Mouse (Mus musculus): ENCODE data around the gene Tnfrsf12a. TPM values are rescaled to one million over a fixed set of nuclear protein-coding genes. Genes with fewer than 3 reads are reported as not detected.

Tnfrsf12a gene
- polyA plus RNA-seq, 1 experiment, result 4.2 TPM

DNA sequence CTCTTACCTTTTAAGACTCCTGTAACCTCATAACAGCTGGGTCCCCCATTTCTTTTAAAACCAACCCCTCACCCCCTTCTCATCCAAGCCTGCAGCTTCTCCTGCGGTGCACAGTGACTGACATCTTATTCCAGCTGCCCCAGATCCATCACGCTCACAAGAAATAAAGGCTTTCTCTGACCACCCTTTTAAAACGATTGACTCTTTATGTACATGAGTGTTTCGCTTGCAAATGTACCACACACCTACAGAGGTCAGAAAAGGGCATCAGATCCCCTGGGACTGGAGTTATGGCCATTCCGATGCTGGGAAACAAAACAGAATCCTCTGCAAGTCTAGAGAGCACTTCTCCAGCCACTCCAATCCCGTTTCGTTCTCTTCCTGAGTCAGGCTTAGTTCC, 49.5 kb downstream of the Tnfrsf12a start:
- no peak for TF ChIP-seq CTCF (IDR thresholded peaks at IDR 0.05; ENCODE audit: extremely low read depth, insufficient read depth, low read length)
- TF ChIP-seq POLR2A (IDR thresholded peaks at IDR 0.05; ENCODE audit: extremely low read depth, insufficient read depth, low read length), result no peak
- Histone ChIP-seq H3K4me3 (ENCODE audit: insufficient read depth, low read length) (no peak overlapping the region), H3K27ac (ENCODE audit: insufficient read depth, low read length) (no peak overlapping the region), H3K4me1 (ENCODE audit: control insufficient read depth, insufficient read depth, low read length) (no peaks in the 10 kb centered on the region)

Other genes starting within 250 kb of the Tnfrsf12a start
- not detected in 2 replicates for gene Vmn2r117, start 197.8 kb downstream of the Tnfrsf12a start, polyA plus RNA-seq (2012; rRNA removed)
- gene Zfp213, start 113.2 kb downstream of the Tnfrsf12a start, polyA plus RNA-seq (2012; rRNA removed), result 7.9 and 8.7 TPM in 2 replicates
- 27.2 and 28.5 TPM in 2 replicates for gene Zfp13, start 78.0 kb downstream of the Tnfrsf12a start, polyA plus RNA-seq (2012; rRNA removed)
- gene Zscan10, start 76.6 kb downstream of the Tnfrsf12a start, polyA plus RNA-seq (2012; rRNA removed), result 0.13 TPM in 1 of 2 replicates, not detected in the other
- 0.23 and 0.28 TPM in 2 replicates for gene Mmp25, start 32.2 kb downstream of the Tnfrsf12a start, polyA plus RNA-seq (2012; rRNA removed)
- 0.10 TPM in 1 of 2 replicates, not detected in the other for gene Bicdl2, start 17.0 kb downstream of the Tnfrsf12a start, polyA plus RNA-seq (2012; rRNA removed)
- 137 and 139 TPM in 2 replicates for gene Hcfc1r1, start 3.9 kb downstream of the Tnfrsf12a start, polyA plus RNA-seq (2012; rRNA removed)
- 8.5 and 8.8 TPM in 2 replicates for gene Thoc6, start 3.6 kb downstream of the Tnfrsf12a start, polyA plus RNA-seq (2012; rRNA removed)
- 0.09 TPM in 1 of 2 replicates, not detected in the other for gene Cldn6, start 1.8 kb upstream of the Tnfrsf12a start, polyA plus RNA-seq (2012; rRNA removed)
- gene Cldn9, start 6.6 kb upstream of the Tnfrsf12a start, polyA plus RNA-seq (2012; rRNA removed), result 0.13 and 0.21 TPM in 2 replicates
- gene 1520401A03Rik, start 45.3 kb upstream of the Tnfrsf12a start, polyA plus RNA-seq (2012; rRNA removed), result 0.21 TPM in 2 replicates
- gene Pkmyt1, start 48.9 kb upstream of the Tnfrsf12a start, polyA plus RNA-seq (2012; rRNA removed), result 10.3 and 10.6 TPM in 2 replicates
- gene Paqr4, start 63.4 kb upstream of the Tnfrsf12a start, polyA plus RNA-seq (2012; rRNA removed), result 61.8 and 65.7 TPM in 2 replicates
- 0.85 and 0.96 TPM in 2 replicates for gene Kremen2, start 68.4 kb upstream of the Tnfrsf12a start, polyA plus RNA-seq (2012; rRNA removed)
- 257 and 259 TPM in 2 replicates for gene Flywch1, start 94.1 kb upstream of the Tnfrsf12a start, polyA plus RNA-seq (2012; rRNA removed)
- gene Flywch2, start 108.6 kb upstream of the Tnfrsf12a start, polyA plus RNA-seq (2012; rRNA removed), result 27.2 and 28.8 TPM in 2 replicates
- gene Srrm2, start 113.1 kb upstream of the Tnfrsf12a start, polyA plus RNA-seq (2012; rRNA removed), result 640 and 696 TPM in 2 replicates
- 547 and 628 TPM in 2 replicates for gene Elob, start 151.7 kb upstream of the Tnfrsf12a start, polyA plus RNA-seq (2012; rRNA removed)
- gene Prss33, start 158.6 kb upstream of the Tnfrsf12a start, polyA plus RNA-seq (2012; rRNA removed), result not detected in 2 replicates
- gene Prss32, start 166.4 kb upstream of the Tnfrsf12a start, polyA plus RNA-seq (2012; rRNA removed), result not detected in 2 replicates
- gene Prss41, start 166.7 kb upstream of the Tnfrsf12a start, polyA plus RNA-seq (2012; rRNA removed), result 0.23 and 0.29 TPM in 2 replicates
- not detected in 2 replicates for gene Prss21, start 190.6 kb upstream of the Tnfrsf12a start, polyA plus RNA-seq (2012; rRNA removed)
- gene Dcpp1, start 203.4 kb upstream of the Tnfrsf12a start, polyA plus RNA-seq (2012; rRNA removed), result not detected in 2 replicates
- gene Dcpp2, start 203.4 kb upstream of the Tnfrsf12a start, polyA plus RNA-seq (2012; rRNA removed), result not detected in 2 replicates
- gene Dcpp3, start 240.0 kb upstream of the Tnfrsf12a start, polyA plus RNA-seq (2012; rRNA removed), result not detected in 2 replicates

Measured in cortical plate, adult 2 months (tissue).